Mouse (Mus musculus): ENCODE results near the gene Nrxn3.

Gene Nrxn3

GRCm38 (mm10) chr12:90142011-90142410, 1419.3 kb downstream of the Nrxn3 start:
- no peak for DNase-seq (ENCODE audit: low spot score)

- DNase-seq (ENCODE audit: low spot score) = no peak
These were observed 1421.6 kb downstream of the Nrxn3 start for GRCm38 (mm10) chr12:90144247-90144646.

GRCm38 (mm10) chr12:90158131-90158772, 1435.6 kb downstream of the Nrxn3 start:
- DNase-seq (ENCODE audit: low spot score) = no peak

GRCm38 (mm10) chr12:90159911-90160310, 1437.2 kb downstream of the Nrxn3 start:
- DNase-seq (ENCODE audit: low spot score) = no peak

- DNase-seq (ENCODE audit: low spot score) = no peak
These were observed 1443.4 kb downstream of the Nrxn3 start for GRCm38 (mm10) chr12:90166118-90166517.

- no peak for DNase-seq (ENCODE audit: low spot score)
These were observed 1458.9 kb downstream of the Nrxn3 start for GRCm38 (mm10) chr12:90181566-90181965.

- no peak for DNase-seq (ENCODE audit: low spot score)
These were observed 1460.3 kb downstream of the Nrxn3 start for GRCm38 (mm10) chr12:90183021-90183420.

- DNase-seq (ENCODE audit: low spot score) = no peak
These were observed 1473.5 kb downstream of the Nrxn3 start for GRCm38 (mm10) chr12:90196161-90196560.

- DNase-seq (ENCODE audit: low spot score) = no peak
These were observed 1475.3 kb downstream of the Nrxn3 start for GRCm38 (mm10) chr12:90197994-90198393.

- DNase-seq (ENCODE audit: low spot score) = no peak
These were observed 1479.8 kb downstream of the Nrxn3 start for GRCm38 (mm10) chr12:90202501-90202900.

GRCm38 (mm10) chr12:90211410-90211809, 1488.7 kb downstream of the Nrxn3 start:
- no peak for DNase-seq (ENCODE audit: low spot score)

GRCm38 (mm10) chr12:90217060-90217459, 1494.4 kb downstream of the Nrxn3 start:
- no peak for DNase-seq (ENCODE audit: low spot score)

GRCm38 (mm10) chr12:90229062-90229461, 1506.4 kb downstream of the Nrxn3 start:
- no peak for DNase-seq (ENCODE audit: low spot score)

GRCm38 (mm10) chr12:90236093-90236492, 1513.4 kb downstream of the Nrxn3 start:
- no peak for DNase-seq (ENCODE audit: low spot score)

- DNase-seq (ENCODE audit: low spot score) = no peak
These were observed 1537.6 kb downstream of the Nrxn3 start for GRCm38 (mm10) chr12:90260301-90260700.

GRCm38 (mm10) chr12:90268111-90268510, 1545.4 kb downstream of the Nrxn3 start:
- DNase-seq (ENCODE audit: low spot score) = no peak

GRCm38 (mm10) chr12:90270763-90271379, 1548.2 kb downstream of the Nrxn3 start:
- DNase-seq (ENCODE audit: low spot score) = no peak

GRCm38 (mm10) chr12:90274621-90275236, 1552.1 kb downstream of the Nrxn3 start:
- no peak for DNase-seq (ENCODE audit: low spot score)

GRCm38 (mm10) chr12:90281236-90281635, 1558.6 kb downstream of the Nrxn3 start:
- no peak for DNase-seq (ENCODE audit: low spot score)

- DNase-seq (ENCODE audit: low spot score) = no peak
These were observed 1560.3 kb downstream of the Nrxn3 start for GRCm38 (mm10) chr12:90283022-90283421.

GRCm38 (mm10) chr12:90302671-90303070, 1580.0 kb downstream of the Nrxn3 start:
- DNase-seq (ENCODE audit: low spot score) = no peak

GRCm38 (mm10) chr12:90331806-90332205, 1609.1 kb downstream of the Nrxn3 start:
- no peak for DNase-seq (ENCODE audit: low spot score)

GRCm38 (mm10) chr12:90332459-90332858, 1609.8 kb downstream of the Nrxn3 start:
- no peak for DNase-seq (ENCODE audit: low spot score)

Data from MN1 (cell line).